8 mouse cellular contexts compared by ENCODE assay signal in the genomic region with DNA sequence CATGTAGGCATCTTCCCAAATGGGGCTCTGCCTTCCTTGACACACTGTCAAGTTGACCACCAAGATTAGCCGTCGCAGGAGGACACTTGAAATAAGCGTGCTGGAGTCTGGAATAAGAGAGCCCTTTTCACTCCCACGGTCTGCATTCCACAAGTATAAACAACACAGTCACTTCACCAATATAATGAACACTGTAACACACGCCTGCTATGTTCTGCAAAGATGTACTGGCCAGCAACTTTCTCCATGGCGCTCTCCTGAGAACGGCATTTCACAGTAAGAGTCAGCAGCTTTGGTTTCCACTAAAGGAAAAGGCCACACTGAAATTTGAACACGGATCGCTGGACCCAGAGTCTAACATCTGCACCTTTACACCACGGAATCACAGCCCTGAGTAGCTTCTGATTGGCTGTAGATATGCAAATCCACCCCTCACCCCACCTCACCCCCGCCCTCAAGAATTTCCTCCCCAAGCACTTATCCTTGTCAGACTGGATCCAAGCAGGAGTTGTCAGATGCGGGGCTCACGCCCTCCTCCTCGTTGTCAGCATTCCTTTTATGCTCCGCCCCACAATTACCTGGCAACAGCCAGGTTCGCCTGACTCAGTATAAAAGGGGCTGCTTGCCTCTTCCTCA. TPM values are rescaled to one million over a fixed set of nuclear protein-coding genes. Genes with fewer than 3 reads are reported as not detected.
DNase-seq lines count a peak whose midpoint lies in the region; ATAC-seq lines count a peak whose summit lies in the region.

No protein-coding gene starts in this region.

- H3K27me3 ChIP-seq in heart, embryonic 14.5 days (ENCODE audit: control insufficient read depth, insufficient read depth, low read length) = no peaks in the 10 kb centered on the region
- H3K27me3 ChIP-seq in limb, embryonic 12.5 days = peaks cover 52% of the 10 kb centered on the region
- peaks cover 34% of the 10 kb centered on the region for H3K27me3 ChIP-seq in neural tube, embryonic 13.5 days

- no peaks in the 10 kb centered on the region for H3K9me3 ChIP-seq in heart, embryonic 14.5 days (ENCODE audit: control insufficient read depth, low read length)
- no peaks in the 10 kb centered on the region for H3K9me3 ChIP-seq in limb, embryonic 12.5 days
- H3K9me3 ChIP-seq in neural tube, embryonic 13.5 days = no peaks in the 10 kb centered on the region

- DNase-seq in heart, adult 18-20 months = no peak
- DNase-seq in forelimb bud, embryonic 11.5 days (ENCODE audit: low read depth, low spot score) = peak; percentile 49
- no peak for DNase-seq in layer of hippocampus, adult 11-12 months (ENCODE audit: low spot score)
- no peak for DNase-seq in urinary bladder, postnatal 10 days (ENCODE audit: low spot score)
- DNase-seq in frontal cortex, postnatal 36 days (ENCODE audit: low spot score in 2 of 2) = no peak

- no peaks in the 10 kb centered on the region for H3K36me3 ChIP-seq in heart, embryonic 14.5 days (ENCODE audit: control insufficient read depth, insufficient read depth, low read length)
- H3K36me3 ChIP-seq in limb, embryonic 12.5 days = no peaks in the 10 kb centered on the region
- H3K36me3 ChIP-seq in neural tube, embryonic 13.5 days = no peaks in the 10 kb centered on the region

- H3K9ac ChIP-seq in heart, embryonic 14.5 days (ENCODE audit: low read length) = peak overlapping the region; percentile 49
- no peak overlapping the region for H3K9ac ChIP-seq in limb, embryonic 12.5 days (replicated peaks)
- no peak overlapping the region for H3K9ac ChIP-seq in neural tube, embryonic 13.5 days

- peak overlapping the region; percentile 6 to 26; a peak in 2 of 4 replicates for H3K27ac ChIP-seq in heart, embryonic 14.5 days (replicated peaks in 1 of 2; ENCODE audit: control insufficient read depth in 1 of 2, insufficient read depth in 1 of 2, low read depth in 2 of 2, low read length in 2 of 2)
- no peak overlapping the region for H3K27ac ChIP-seq in limb, embryonic 12.5 days
- no peak overlapping the region for H3K27ac ChIP-seq in neural tube, embryonic 13.5 days (replicated peaks)

- 7% methylated on average over 16 of the region's 16 CpGs for WGBS in heart, embryonic 14.5 days
- WGBS in limb, embryonic 12.5 days = 8% methylated on average over 16 of the region's 16 CpGs
- 12% methylated on average over 16 of the region's 16 CpGs for WGBS in neural tube, embryonic 13.5 days

- peak overlapping the region; percentile 2 to 23 for H3K4me3 ChIP-seq in heart, embryonic 14.5 days (ENCODE audit: control insufficient read depth in 1 of 2, insufficient read depth in 1 of 2, low read depth in 1 of 2, low read length in 2 of 2)
- H3K4me3 ChIP-seq in limb, embryonic 12.5 days (replicated peaks) = no peak overlapping the region
- no peak overlapping the region for H3K4me3 ChIP-seq in neural tube, embryonic 13.5 days

- ATAC-seq in heart, embryonic 14.5 days (ENCODE audit: insufficient number of reproducible peaks, insufficient read depth, low FRiP score, low read depth) = 0 out of 2 replicates have a peak, but pooled peaks have one; percentile 13
- ATAC-seq in limb, embryonic 12.5 days (ENCODE audit: insufficient number of reproducible peaks, insufficient read depth, low FRiP score, low TSS enrichment, low read depth) = no peak
- ATAC-seq in neural tube, embryonic 13.5 days (ENCODE audit: low read depth) = no peak

- H3K4me1 ChIP-seq in heart, embryonic 14.5 days (ENCODE audit: control insufficient read depth in 2 of 2, insufficient read depth in 2 of 2, low read length in 2 of 2) = peaks cover 19 to 30% of the 10 kb centered on the region in 2 experiments
- peaks cover 19% of the 10 kb centered on the region for H3K4me1 ChIP-seq in limb, embryonic 12.5 days (replicated peaks)
- H3K4me1 ChIP-seq in neural tube, embryonic 13.5 days (replicated peaks) = peaks cover 27% of the 10 kb centered on the region

- H3K4me2 ChIP-seq in heart, embryonic 14.5 days (ENCODE audit: low read length) = peak overlapping the region; percentile 60
- H3K4me2 ChIP-seq in limb, embryonic 12.5 days = peak overlapping the region; percentile 33
- H3K4me2 ChIP-seq in neural tube, embryonic 13.5 days = 0 out of 2 replicates have a peak overlapping the region, but pooled peaks have one; percentile 13

RNA-seq across cellular contexts. Expression of gene Gm17651, which starts 9.2 kb away (rescaled TPM):
- polyA plus RNA-seq in heart, embryonic 14.5 days (2014; fragmentation: Nextera tagmentation; extraction: Ambion mirVana) = not detected in 2 replicates
- total RNA-seq in heart, adult 18-20 months (2021) = not detected
- not detected in 2 replicates for polyA plus RNA-seq in limb, embryonic 12.5 days (2016; fragmentation: Nextera tagmentation; extraction: Ambion mirVana)
- not detected in 2 replicates for polyA plus RNA-seq in neural tube, embryonic 13.5 days (2015; fragmentation: Nextera tagmentation; extraction: Ambion mirVana)

RNA-seq across cellular contexts. Expression of gene Prkab2, which starts 25.7 kb away (rescaled TPM):
- 14.1 and 14.4 TPM in 2 replicates for polyA plus RNA-seq in heart, embryonic 14.5 days (2014; fragmentation: Nextera tagmentation; extraction: Ambion mirVana)
- total RNA-seq in heart, adult 18-20 months (2021) = 10 to 100 TPM; 25.5 to 33.5 TPM
- 6.2 and 7.1 TPM in 2 replicates for polyA plus RNA-seq in limb, embryonic 12.5 days (2016; fragmentation: Nextera tagmentation; extraction: Ambion mirVana)
- 11.6 and 11.9 TPM in 2 replicates for polyA plus RNA-seq in neural tube, embryonic 13.5 days (2015; fragmentation: Nextera tagmentation; extraction: Ambion mirVana)

RNA-seq across cellular contexts. Expression of gene Fmo5, which starts 55.1 kb away (rescaled TPM):
- polyA plus RNA-seq in heart, embryonic 14.5 days (2014; fragmentation: Nextera tagmentation; extraction: Ambion mirVana) = 3.6 and 3.7 TPM in 2 replicates
- total RNA-seq in heart, adult 18-20 months (2021) = 10 to 100 TPM; 12.6 to 16.0 TPM
- polyA plus RNA-seq in limb, embryonic 12.5 days (2016; fragmentation: Nextera tagmentation; extraction: Ambion mirVana) = 1.4 TPM in 2 replicates
- polyA plus RNA-seq in neural tube, embryonic 13.5 days (2015; fragmentation: Nextera tagmentation; extraction: Ambion mirVana) = 0.34 and 1.2 TPM in 2 replicates

Comparison
In these comparisons a context has a peak if more than half of its experiments do, and no peak if none do; other contexts are left out.
1. H3K27ac ChIP-seq: peak in heart, embryonic 14.5 days (2 of 2); none in limb, embryonic 12.5 days (single experiment) and neural tube, embryonic 13.5 days (single experiment).
2. H3K4me3 ChIP-seq: peak in heart, embryonic 14.5 days (2 of 2); none in limb, embryonic 12.5 days (single experiment) and neural tube, embryonic 13.5 days (single experiment).
3. Peak in every context shown above with its lines, with median percentiles within 50 percentile points of each other: H3K4me2 ChIP-seq.